Mouse (Mus musculus) forebrain, embryonic 16.5 days (tissue): Measurements from ENCODE around the gene Snx18. TPM values are rescaled to one million over a fixed set of nuclear protein-coding genes. Genes with fewer than 3 reads are reported as not detected.

Experiments
- ATAC-seq: fragments of 200-750 bp; cut with Nextera tagmentation; 2 replicates; pipeline ENCODE4 v1.8.0; 2017; ENCODE audit warnings: mild to moderate bottlenecking, moderate library complexity
- H3K27ac ChIP-seq: fragments of 300-500 bp; sonication (generic); 2 replicates; pipeline ENCODE4 v1.5.1; 2014; ENCODE audit warnings: low read length, control low read depth
- H3K27me3 ChIP-seq: fragments of 300-500 bp; sonication (generic); replicated peaks from 2 replicates; pipeline ENCODE4 v1.6.1; 2014; ENCODE audit warnings: low read length; ENCODE audit not compliant: control insufficient read depth, insufficient read depth
- H3K36me3 ChIP-seq: fragments of 300-500 bp; sonication (generic); 2 replicates; pipeline ENCODE4 v1.6.1; 2014; ENCODE audit not compliant: control insufficient read depth, insufficient read depth
- H3K4me1 ChIP-seq: fragments of 300-500 bp; sonication (generic); replicated peaks from 2 replicates; pipeline ENCODE4 v1.6.1; 2014; ENCODE audit warnings: low read length; ENCODE audit not compliant: control insufficient read depth, insufficient read depth
- H3K4me2 ChIP-seq: fragments of 300-500 bp; sonication (generic); 2 replicates; pipeline ENCODE4 v1.6.1; 2014; ENCODE audit warnings: mild to moderate bottlenecking, low read length, control low read depth
- H3K4me3 ChIP-seq: fragments of 300-500 bp; sonication (generic); replicated peaks from 2 replicates; pipeline ENCODE4 v1.5.1; 2014; ENCODE audit warnings: mild to moderate bottlenecking, low read length, control low read depth
- H3K9ac ChIP-seq: fragments of 300-500 bp; sonication (generic); replicated peaks from 2 replicates; pipeline ENCODE4 v1.6.1; 2014; ENCODE audit warnings: low read depth, low read length, control low read depth
- H3K9me3 ChIP-seq: fragments of 300-500 bp; sonication (generic); 2 replicates; pipeline ENCODE4 v1.6.1; 2016; ENCODE audit warnings: low read length; ENCODE audit not compliant: control insufficient read depth
- WGBS: fragments of 180-500 bp; shearing (Covaris S2); extraction: QIAGEN DNeasy Blood & Tissue Kit; methylation state at CpG from one replicate; pipeline ENCODE4 v1.1.7; 2014; 5-methylcytosine and 5-hydroxymethylcytosine counted together
- polyA plus RNA-seq: library from polyadenylated mRNA; unstranded; fragments of >200 nt; fragmentation: Nextera tagmentation; extraction: Ambion mirVana; gene quantifications from 2 replicates; pipeline ENCODE4 v1.2.1, GENCODE M21; 2015

Snx18 gene
- 8.4 and 10.9 TPM in 2 replicates for polyA plus RNA-seq

DNA sequence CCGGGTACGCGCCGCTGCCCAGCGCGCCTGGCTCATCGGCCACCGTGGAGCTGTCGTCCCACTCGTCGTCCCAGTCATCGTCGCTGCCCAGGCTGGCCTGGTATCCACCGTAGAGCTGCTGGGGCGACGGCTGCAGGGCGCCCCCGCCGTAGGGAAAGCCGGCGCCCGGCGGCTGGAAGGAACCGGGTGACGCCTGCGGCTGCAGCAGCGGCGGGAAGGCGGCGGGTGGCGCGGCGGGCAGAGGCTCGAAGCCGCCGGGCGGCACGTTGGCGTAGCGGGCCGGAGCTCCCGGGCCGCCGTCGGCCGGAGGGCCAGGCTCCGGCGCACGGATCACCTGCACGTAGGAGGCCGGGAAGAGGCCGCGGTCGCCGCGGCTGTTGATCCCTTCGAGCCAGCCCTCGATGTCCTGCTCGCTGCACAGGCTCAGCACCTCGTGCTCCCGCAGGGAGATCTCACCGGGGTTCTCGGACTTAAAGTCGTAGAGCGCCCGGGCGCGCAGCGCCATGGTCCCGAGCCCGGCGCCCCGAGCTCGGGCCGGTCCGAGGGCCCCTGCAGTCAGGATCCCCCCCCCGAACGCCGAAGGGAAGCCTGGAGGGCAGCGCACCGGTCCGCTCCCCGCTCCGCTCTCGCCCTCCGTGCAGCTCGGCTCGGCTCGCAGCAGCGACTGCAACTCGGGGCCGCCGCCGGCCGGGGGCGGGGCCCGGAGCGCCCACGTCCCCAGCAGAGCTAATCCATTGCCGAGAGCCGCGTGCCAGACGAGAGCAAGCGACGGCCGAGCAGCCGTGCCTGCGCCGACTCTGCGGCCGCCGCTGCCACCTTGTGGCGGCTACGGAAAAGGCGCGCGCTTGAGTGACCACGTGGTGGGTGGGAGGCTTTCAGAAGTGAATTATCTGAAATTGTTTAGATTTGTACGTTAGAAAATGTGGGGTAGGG is at the start of gene Snx18:
Gene Snx18, minus strand, starts transcription at position 674 of the 933 bp plus-strand sequence.
- ATAC-seq, result peak; percentile 97
- peak within 1 kb of the TSS; percentile 66 for H3K4me3 ChIP-seq
- peak within 1 kb of the TSS; percentile 80 for H3K9ac ChIP-seq
- H3K36me3 ChIP-seq, result no peaks in the 10 kb centered on the region
- H3K27me3 ChIP-seq, result no peaks in the 10 kb centered on the region
- under 1% methylated on average over 106 of the region's 119 CpGs for WGBS
- no peaks in the 10 kb centered on the region for H3K9me3 ChIP-seq
- peak within 1 kb of the TSS; percentile 89 for H3K27ac ChIP-seq
- peak within 1 kb of the TSS; percentile 91 for H3K4me2 ChIP-seq
- H3K4me1 ChIP-seq, result peaks cover 45% of the 10 kb centered on the region

- H3K27ac ChIP-seq, result no peak overlapping the region
- H3K4me3 ChIP-seq, result no peak overlapping the region
- H3K9me3 ChIP-seq, result no peaks in the 10 kb centered on the region
- ATAC-seq, result no peak
- peak overlapping the region; percentile 41 for H3K4me2 ChIP-seq
- WGBS, result 65% methylated on average over 7 of the region's 7 CpGs
- peaks cover 8% of the 10 kb centered on the region for H3K4me1 ChIP-seq
- H3K27me3 ChIP-seq, result no peaks in the 10 kb centered on the region
- H3K36me3 ChIP-seq, result no peaks in the 10 kb centered on the region
- H3K9ac ChIP-seq, result no peak overlapping the region
Measured at GRCm38 (mm10) chr13:113663883-113664282, 45.5 kb upstream of the Snx18 start.

GRCm38 (mm10) chr13:113663151-113663779 is 44.9 kb upstream of the Snx18 start, which contains the start of gene Hspb3:
TSS of gene Hspb3 (minus strand) at chr13:113663676.
- Histone ChIP-seq H3K36me3 (no peaks in the 10 kb centered on the region), H3K9me3 (no peaks in the 10 kb centered on the region), H3K27ac (peak within 1 kb of the TSS; percentile 50; the same call in 1 of the 2 replicates), H3K27me3 (no peaks in the 10 kb centered on the region), H3K4me1 (peaks cover 8% of the 10 kb centered on the region), H3K4me2 (peak within 1 kb of the TSS; percentile 41), H3K9ac (0 out of 2 replicates have a peak within 1 kb of the TSS, but pooled peaks have one; percentile 25), H3K4me3 (peak within 1 kb of the TSS; percentile 15; the same call in 1 of the 2 replicates)
- peak; percentile 95 for ATAC-seq
- WGBS, result 30% methylated on average over 28 of the region's 28 CpGs

DNA sequence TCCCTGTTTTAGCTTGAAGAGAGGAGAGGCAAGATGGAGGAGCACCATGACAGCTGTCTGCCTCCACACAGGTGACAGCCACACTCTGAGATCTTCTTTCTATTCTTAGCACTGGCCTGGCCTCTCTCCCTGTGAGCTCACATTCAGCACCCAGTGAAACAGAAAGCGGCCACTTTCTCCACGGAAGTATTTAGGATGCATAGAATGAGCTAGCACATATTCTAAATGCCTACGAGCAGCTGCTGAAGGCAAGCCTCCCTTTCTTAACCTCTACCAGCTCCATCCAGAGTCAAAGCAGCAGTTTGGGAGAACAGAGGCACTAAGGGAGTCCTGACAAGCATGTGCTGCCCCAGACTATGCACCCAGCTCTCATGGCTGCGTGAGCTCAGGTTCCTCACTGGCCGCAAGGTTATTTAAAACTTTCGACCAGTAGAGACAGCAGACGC is 43.5 kb upstream of the Snx18 start:
- Histone ChIP-seq H3K4me1 (peaks cover 8% of the 10 kb centered on the region), H3K4me3 (no peak overlapping the region), H3K4me2 (no peak overlapping the region), H3K27ac (no peak overlapping the region), H3K36me3 (no peaks in the 10 kb centered on the region), H3K9me3 (no peaks in the 10 kb centered on the region), H3K27me3 (no peaks in the 10 kb centered on the region), H3K9ac (no peak overlapping the region)
- WGBS, result 77% methylated on average over 7 of the region's 7 CpGs
- no peak for ATAC-seq

DNA sequence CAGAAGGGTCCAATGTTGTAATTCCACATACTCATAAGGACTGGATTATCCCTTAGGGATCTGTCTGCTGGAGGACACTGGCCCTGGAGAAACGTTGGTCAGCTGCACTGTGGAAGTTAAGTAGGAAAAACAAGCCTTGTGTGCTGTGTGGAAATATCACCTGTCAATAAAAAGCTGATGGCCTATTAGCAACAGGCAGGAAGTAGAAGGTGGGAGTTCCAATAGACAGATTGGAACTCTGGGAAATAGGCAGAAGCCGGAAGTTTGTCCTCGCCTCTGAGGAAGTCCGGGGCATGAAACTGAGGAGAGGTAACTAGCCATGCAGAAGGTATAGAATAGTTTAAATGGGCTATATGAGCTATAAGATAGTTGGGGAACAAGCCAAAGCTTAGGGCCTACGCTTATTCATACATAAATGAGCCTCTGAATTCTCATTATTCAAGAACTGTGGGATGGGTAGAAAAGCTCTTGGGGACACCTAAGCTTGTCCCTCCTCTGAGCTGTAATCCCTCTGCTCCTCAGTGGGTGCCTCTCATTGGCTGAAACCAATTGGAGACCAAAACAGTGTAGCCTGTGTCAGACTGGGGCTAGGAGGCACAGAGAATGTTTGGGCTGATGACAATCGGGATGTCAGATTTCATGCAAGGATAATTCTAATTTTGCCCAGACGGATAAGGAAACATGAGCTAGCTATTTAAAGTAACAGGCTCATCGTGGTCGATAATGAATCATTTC is 42.4 kb upstream of the Snx18 start:
- no peaks in the 10 kb centered on the region for H3K27me3 ChIP-seq
- 83% methylated on average over 9 of the region's 9 CpGs for WGBS
- no peak overlapping the region for H3K9ac ChIP-seq
- no peak for ATAC-seq
- H3K36me3 ChIP-seq, result no peaks in the 10 kb centered on the region
- H3K27ac ChIP-seq, result no peak overlapping the region
- H3K4me2 ChIP-seq, result no peak overlapping the region
- no peaks in the 10 kb centered on the region for H3K9me3 ChIP-seq
- peaks cover 8% of the 10 kb centered on the region for H3K4me1 ChIP-seq
- H3K4me3 ChIP-seq, result no peak overlapping the region

DNA sequence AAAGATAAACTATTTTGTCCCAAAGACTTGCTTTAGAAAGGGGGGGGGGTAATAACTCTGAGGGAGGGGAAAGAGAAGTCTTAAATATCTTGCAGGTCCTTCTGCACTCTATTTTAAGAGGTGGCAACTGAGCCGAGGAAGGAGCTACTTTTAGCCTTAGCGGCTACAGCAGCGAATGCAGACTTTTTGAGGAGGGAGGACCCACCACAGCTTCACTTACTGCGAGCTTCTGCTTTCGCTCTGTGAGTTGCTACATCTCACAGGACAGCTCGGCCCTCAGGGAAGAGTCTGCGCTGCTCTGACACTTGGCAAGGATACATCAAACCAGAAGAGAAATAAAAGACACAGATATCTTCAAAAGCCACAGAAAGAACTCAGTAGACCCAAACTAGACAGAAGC is 38.8 kb upstream of the Snx18 start:
- H3K9ac ChIP-seq, result no peak overlapping the region
- no peaks in the 10 kb centered on the region for H3K27me3 ChIP-seq
- H3K4me1 ChIP-seq, result no peaks in the 10 kb centered on the region
- no peak for ATAC-seq
- H3K4me3 ChIP-seq, result no peak overlapping the region
- H3K4me2 ChIP-seq, result no peak overlapping the region
- 85% methylated on average over 7 of the region's 7 CpGs for WGBS
- H3K9me3 ChIP-seq, result no peaks in the 10 kb centered on the region
- H3K36me3 ChIP-seq, result no peaks in the 10 kb centered on the region
- no peak overlapping the region for H3K27ac ChIP-seq

DNA sequence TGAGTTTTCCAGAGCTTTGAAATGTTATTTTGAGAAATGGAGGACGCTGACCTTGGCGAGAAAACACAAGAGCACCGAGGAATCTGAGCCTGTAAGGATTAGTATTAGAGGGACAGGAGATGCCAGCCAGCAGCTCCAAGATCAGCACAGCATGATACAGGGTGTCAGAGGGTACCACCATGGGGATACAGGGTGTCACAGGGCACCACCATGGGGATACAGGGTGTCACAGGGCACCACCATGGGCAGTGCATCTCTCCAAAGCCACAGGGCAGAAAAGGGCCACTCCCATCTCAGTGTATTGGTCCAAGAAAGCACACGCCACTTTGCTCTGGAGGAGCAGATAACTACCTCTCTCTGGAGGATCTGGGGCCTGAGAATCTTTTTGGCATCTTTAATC is 38.3 kb upstream of the Snx18 start:
- Histone ChIP-seq H3K27me3 (no peaks in the 10 kb centered on the region), H3K4me3 (no peak overlapping the region), H3K9ac (no peak overlapping the region), H3K9me3 (no peaks in the 10 kb centered on the region), H3K4me2 (no peak overlapping the region), H3K4me1 (no peaks in the 10 kb centered on the region), H3K27ac (no peak overlapping the region), H3K36me3 (no peaks in the 10 kb centered on the region)
- WGBS, result 89% methylated on average over 4 of the region's 4 CpGs
- no peak for ATAC-seq

DNA sequence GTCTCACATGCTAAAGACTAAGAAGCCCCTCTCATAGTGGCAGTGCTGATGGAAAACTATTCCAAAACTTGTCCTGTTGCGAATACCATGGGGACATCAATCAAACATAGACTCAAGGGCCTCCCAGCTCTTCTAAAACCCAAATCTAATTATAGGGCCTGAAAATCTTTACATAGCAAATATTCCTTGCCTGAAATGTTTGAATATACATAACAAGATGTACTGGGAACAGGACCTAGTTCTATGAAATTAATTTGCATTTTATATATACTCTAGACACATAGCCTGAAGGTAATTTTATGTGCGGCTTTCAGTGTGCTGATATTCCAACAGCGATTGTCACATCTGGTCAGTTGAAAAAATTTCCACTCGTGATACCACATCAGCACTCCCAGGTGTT is 37.1 kb upstream of the Snx18 start:
- no peak for ATAC-seq
- Histone ChIP-seq H3K9me3 (no peaks in the 10 kb centered on the region), H3K4me3 (no peak overlapping the region), H3K27me3 (no peaks in the 10 kb centered on the region), H3K36me3 (no peaks in the 10 kb centered on the region), H3K4me2 (no peak overlapping the region), H3K4me1 (no peaks in the 10 kb centered on the region), H3K9ac (no peak overlapping the region), H3K27ac (no peak overlapping the region)
- WGBS, result 89% methylated on average over 4 of the region's 4 CpGs
